Mouse (Mus musculus) megakaryocyte, adult 5-6 weeks (primary cell): ENCODE data around the gene Ifih1. TPM values are rescaled to one million over a fixed set of nuclear protein-coding genes. Genes with fewer than 3 reads are reported as not detected.

Source experiments
- ATAC-seq: 2 replicates; pipeline ENCODE4 v1.8.0; 2016; ENCODE audit warnings: mild to moderate bottlenecking, inconsistent platforms; ENCODE audit not compliant: poor library complexity, severe bottlenecking
- total RNA-seq, 2 experiments: library from RNA; stranded (forward) in 1 of 2; stranded (reverse) in 1 of 2; fragments of 153-499, 151-499 nt in 1 of 2; fragments of 221-1000, 200-1000 nt in 1 of 2; gene quantifications; 2 replicates each; pipeline versions ENCODE4 v1.2.3 to v1.2.4; 2015 to 2017

Ifih1 gene
- total RNA-seq, 2 experiments from 2014 or later: 23.3 to 27.7 TPM

DNA sequence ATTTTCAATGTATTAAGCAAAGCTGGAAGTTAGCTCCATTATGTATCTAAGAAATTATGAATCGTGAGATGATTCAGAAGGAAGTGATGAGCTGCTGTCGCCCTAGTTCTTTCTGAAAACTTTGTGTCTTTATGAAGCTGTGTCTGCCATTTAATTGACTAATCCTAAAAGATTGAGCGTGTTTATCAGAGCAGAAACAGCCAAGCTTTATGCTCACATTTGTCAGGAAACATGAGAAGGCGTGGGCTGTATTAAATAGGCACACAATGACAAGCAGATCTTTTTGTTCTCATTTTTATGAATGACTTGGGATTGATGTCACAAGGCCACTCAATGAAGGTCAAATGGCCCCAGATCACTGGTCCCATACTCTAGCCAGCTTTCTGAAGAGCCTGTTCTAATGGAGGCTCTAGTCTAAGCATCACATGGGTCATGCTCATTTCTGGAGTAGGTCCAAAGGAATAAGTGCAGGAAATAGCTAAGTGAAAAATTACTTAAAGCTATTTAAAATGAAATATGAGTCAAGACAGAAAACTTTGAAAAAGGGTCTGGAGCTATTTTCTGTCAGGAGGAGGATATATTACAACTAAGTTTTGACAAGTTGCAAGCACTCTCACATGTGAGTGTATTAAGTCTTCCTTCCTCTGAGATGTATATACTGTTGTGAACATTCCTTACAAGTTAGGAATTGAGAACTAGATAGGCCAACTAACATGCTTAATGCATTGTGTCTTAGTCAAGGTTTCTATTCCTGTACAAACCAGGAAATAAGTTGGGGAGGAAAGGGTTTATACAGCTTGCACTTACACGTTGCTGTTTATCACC is 83.2 kb downstream of the Ifih1 start:
- no peak for ATAC-seq

DNA sequence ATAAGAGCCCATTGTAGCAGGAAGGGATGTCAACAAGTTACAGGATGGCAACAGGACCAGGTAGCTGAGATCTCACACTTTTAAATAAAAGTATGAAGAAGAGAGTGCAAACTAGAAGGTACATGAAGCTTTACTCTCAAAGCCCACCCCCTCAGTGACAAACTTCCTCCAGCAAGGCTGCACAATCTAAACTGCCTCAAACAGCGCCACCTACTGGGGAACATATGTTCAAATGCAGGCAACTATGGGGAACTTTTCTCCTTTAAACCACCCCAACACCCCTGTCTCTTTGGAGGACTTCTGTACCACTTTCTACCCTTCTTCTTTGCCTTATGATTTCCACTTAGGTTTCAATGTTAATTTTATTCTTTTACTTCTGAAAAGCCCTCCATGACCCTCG is 88.6 kb downstream of the Ifih1 start:
- ATAC-seq: no peak

DNA sequence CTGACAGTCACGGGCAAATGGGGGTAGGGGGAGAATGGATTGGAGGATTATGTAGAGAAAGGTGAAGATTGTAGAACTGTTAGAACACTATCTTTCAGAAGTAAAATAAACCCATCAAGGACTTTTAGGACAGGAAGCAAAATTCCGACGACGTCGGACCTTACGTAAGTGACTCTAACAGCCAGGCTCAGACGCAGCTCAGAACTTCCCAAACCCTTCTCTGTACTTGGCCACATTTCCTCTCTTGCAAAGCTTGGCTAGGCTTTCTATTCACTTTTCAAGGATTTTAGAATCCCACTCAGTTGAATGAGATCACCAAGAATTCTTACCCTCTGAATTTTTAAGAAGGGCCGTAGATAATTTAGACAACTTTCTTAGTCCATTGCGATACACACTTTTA is 89.7 kb downstream of the Ifih1 start:
- ATAC-seq: no peak

DNA sequence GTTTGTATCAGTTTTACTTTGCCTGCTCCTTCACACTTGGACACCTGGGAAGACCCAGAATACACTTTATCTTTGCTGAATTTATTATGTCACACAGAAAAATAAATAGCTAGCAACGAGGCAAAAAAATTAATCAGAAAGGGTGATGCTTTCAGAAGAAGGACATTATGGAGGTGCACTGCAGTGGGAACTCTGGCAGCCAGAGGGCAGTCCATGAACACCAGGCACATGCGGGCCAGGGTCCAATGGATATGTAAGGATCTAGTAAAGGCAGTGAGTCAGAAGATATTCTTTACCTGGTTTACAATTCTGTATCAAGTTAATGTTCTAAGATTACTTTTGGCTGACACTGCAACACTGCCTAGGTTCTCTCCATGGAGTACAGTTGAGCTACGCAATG is 96.4 kb downstream of the Ifih1 start:
- no peak for ATAC-seq

DNA sequence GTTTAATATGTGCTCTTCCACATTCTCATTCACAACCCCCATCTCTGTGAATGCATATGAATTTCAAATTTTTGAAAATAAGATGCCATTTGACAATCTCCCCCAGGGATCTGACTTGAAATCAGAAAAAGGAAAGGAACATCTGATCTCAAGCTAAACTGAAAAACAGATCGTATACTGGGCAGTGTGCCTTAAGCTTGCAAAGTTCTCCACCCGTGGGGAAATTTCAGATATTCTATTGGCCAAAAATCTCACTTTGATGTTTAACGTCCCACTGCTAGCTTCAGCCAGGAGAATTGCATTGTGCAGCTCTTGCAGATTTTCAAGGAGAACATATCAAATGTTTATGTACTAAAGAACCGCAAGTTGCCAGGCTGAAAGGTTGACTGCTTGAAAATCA is 96.9 kb downstream of the Ifih1 start:
- ATAC-seq: no peak

DNA sequence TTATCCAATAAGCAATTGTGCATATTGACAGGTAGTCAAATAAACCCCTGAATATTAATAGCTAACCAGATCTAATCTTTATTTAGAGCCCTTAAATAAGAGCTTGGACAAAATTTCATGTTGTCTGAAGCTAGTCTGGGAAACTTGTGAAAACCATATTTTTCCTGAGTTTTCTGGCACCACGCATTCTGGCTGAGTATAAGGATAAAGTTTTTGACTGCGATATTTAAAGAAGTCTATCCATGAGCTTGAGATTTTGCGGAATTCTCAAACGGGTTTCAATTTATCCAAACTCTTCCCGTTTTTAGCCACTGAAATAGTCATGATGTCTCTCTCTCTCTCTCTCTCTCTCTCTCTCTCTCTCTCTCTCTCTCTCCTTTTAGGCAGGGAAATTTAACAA is 98.0 kb downstream of the Ifih1 start:
- ATAC-seq: no peak

Other genes starting within 250 kb of the Ifih1 start
- gene Dpp4, start 234.0 kb downstream of the Ifih1 start, total RNA-seq (2015): 13.4 and 14.6 TPM in 2 replicates
- 17.6 and 19.2 TPM in 2 replicates for gene Dpp4, start 234.0 kb downstream of the Ifih1 start, total RNA-seq (2017)
- not detected in 2 replicates for gene Gcg, start 162.6 kb downstream of the Ifih1 start, total RNA-seq (2015)
- gene Gcg, start 162.6 kb downstream of the Ifih1 start, total RNA-seq (2017): not detected in 2 replicates
- gene Fap, start 72.2 kb downstream of the Ifih1 start, total RNA-seq (2015): 1.9 and 3.4 TPM in 2 replicates
- 0.33 and 1.1 TPM in 2 replicates for gene Fap, start 72.2 kb downstream of the Ifih1 start, total RNA-seq (2017)
- 22.8 and 31.9 TPM in 2 replicates for gene Gca, start 18.0 kb upstream of the Ifih1 start, total RNA-seq (2015)
- 12.0 and 13.7 TPM in 2 replicates for gene Gca, start 18.0 kb upstream of the Ifih1 start, total RNA-seq (2017)